Mouse (Mus musculus): ENCODE results near the gene Nsmce4a.
A peak's percentile ranks its signal among the peaks of the same experiment; 100 is the strongest.
"Not testable (repeated sequence)": the region's sequence is repeated elsewhere in the genome, so short reads cannot be mapped to it uniquely, and the experiment has no call there.

Nsmce4a gene

GRCm38 (mm10) chr7:130572821-130573220 is at the start of gene Nsmce4a:
TSS of gene Nsmce4a (minus strand) at chr7:130573118.
- DNase-seq = no peak

GRCm38 (mm10) chr7:130622359-130622758 is 49.4 kb upstream of the Nsmce4a start:
- no peak for DNase-seq

- DNase-seq = no peak
These were observed 49.0 kb upstream of the Nsmce4a start for GRCm38 (mm10) chr7:130621953-130622352.

GRCm38 (mm10) chr7:130621068-130621467 is 48.1 kb upstream of the Nsmce4a start:
- no peak for DNase-seq

- DNase-seq = no peak
These were observed 44.7 kb upstream of the Nsmce4a start for GRCm38 (mm10) chr7:130617591-130617990.

- no peak for DNase-seq
These were observed 41.1 kb upstream of the Nsmce4a start for GRCm38 (mm10) chr7:130613973-130614372.

- DNase-seq = no peak
These were observed 34.0 kb upstream of the Nsmce4a start for GRCm38 (mm10) chr7:130606958-130607357.

- DNase-seq = peak; percentile 6
These were observed 32.2 kb upstream of the Nsmce4a start for GRCm38 (mm10) chr7:130605111-130605510.

GRCm38 (mm10) chr7:130604390-130604789 is 31.5 kb upstream of the Nsmce4a start:
- no peak for DNase-seq

GRCm38 (mm10) chr7:130603556-130603955 is 30.6 kb upstream of the Nsmce4a start:
- no peak for DNase-seq

GRCm38 (mm10) chr7:130602804-130603203 is 29.9 kb upstream of the Nsmce4a start:
- DNase-seq = no peak

- no peak for DNase-seq
These were observed 27.6 kb upstream of the Nsmce4a start for GRCm38 (mm10) chr7:130600546-130600945.

GRCm38 (mm10) chr7:130600074-130600473 is 27.2 kb upstream of the Nsmce4a start:
- no peak for DNase-seq

- DNase-seq = no peak
These were observed 24.6 kb upstream of the Nsmce4a start for GRCm38 (mm10) chr7:130597546-130597945.

- not testable (repeated sequence) for DNase-seq
These were observed 23.3 kb upstream of the Nsmce4a start for GRCm38 (mm10) chr7:130596079-130596855.

- DNase-seq = not testable (repeated sequence)
These were observed 20.7 kb upstream of the Nsmce4a start for GRCm38 (mm10) chr7:130593375-130594239.

GRCm38 (mm10) chr7:130592975-130593374 is 20.1 kb upstream of the Nsmce4a start:
- not testable (repeated sequence) for DNase-seq

GRCm38 (mm10) chr7:130590845-130591437 is 18.0 kb upstream of the Nsmce4a start:
- no peak for DNase-seq

- DNase-seq = no peak
These were observed 17.3 kb upstream of the Nsmce4a start for GRCm38 (mm10) chr7:130590081-130590828.

- no peak for DNase-seq
These were observed 13.7 kb upstream of the Nsmce4a start for GRCm38 (mm10) chr7:130586521-130587072.

GRCm38 (mm10) chr7:130578607-130579006 is 5.7 kb upstream of the Nsmce4a start:
- no peak for DNase-seq

- no peak for DNase-seq
These were observed 5.1 kb upstream of the Nsmce4a start for GRCm38 (mm10) chr7:130578066-130578465.

Data from thymus, postnatal 25 days (tissue).